Mouse (Mus musculus): ENCODE data around the gene Tfap2a.

Tfap2a gene

DNA sequence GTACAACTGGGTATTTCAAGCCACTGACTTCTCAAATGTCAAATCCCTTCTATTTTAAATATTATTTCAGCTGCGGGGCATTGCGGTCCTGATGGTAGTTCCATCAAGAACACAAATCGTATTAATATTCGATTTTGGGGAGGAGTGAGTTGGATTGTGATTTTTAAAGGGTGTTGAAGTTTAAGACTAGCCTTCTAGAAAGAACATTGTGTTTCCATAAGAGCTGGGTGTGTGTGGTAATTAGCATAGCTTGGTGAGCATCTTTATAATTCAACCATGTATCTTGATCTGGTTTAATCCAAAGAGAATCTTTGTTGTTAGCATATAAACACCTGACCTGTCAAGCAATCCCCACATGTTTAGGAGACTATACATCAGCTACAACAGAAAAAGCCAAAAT is 24.9 kb downstream of the Tfap2a start:
- DNase-seq (ENCODE audit: low spot score): no peak

GRCm38 (mm10) chr13:40712526-40712832 is 25.7 kb downstream of the Tfap2a start:
- no peak for DNase-seq (ENCODE audit: low spot score)

GRCm38 (mm10) chr13:40711661-40712525 is 26.3 kb downstream of the Tfap2a start:
- no peak for DNase-seq (ENCODE audit: low spot score)

DNA sequence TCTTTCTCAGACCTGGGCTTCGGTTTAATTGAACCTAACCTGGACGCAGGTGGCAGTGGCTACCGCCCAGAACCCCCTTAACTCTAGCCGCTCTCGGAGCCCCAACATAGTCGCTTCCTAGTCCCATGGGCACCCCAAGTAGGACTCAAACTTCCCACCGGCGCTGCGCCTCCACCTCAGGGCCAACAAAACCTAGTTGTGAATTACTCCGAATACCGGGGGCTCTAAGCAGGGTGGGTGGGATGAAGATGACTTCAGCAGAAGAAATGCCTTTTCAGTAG is 28.2 kb downstream of the Tfap2a start:
- DNase-seq (ENCODE audit: low spot score): no peak

GRCm38 (mm10) chr13:40709321-40710061 is 28.7 kb downstream of the Tfap2a start:
- DNase-seq (ENCODE audit: low spot score): no peak

GRCm38 (mm10) chr13:40708913-40709312 is 29.3 kb downstream of the Tfap2a start:
- no peak for DNase-seq (ENCODE audit: low spot score)

GRCm38 (mm10) chr13:40708271-40708670 is 29.9 kb downstream of the Tfap2a start:
- no peak for DNase-seq (ENCODE audit: low spot score)

DNA sequence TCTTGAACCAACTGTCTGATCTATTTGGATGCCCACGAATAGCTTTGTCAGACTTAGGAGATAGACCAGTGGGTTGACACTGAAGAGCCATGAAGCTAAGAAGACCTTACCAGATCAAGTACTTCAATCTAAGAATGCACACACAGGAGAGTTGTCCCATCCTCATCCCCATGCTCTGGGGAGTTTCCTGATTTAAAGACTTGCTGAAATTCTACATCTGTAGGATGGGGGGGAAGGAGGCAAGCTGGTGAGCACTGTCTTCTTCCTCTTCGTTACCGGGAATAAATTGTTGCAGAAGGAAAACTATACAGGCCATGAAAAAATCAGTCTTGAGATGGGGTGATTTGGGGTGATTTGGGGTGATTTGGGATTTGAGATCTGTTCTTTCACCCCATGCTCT is 30.5 kb downstream of the Tfap2a start:
- no peak for DNase-seq (ENCODE audit: low spot score)

DNA sequence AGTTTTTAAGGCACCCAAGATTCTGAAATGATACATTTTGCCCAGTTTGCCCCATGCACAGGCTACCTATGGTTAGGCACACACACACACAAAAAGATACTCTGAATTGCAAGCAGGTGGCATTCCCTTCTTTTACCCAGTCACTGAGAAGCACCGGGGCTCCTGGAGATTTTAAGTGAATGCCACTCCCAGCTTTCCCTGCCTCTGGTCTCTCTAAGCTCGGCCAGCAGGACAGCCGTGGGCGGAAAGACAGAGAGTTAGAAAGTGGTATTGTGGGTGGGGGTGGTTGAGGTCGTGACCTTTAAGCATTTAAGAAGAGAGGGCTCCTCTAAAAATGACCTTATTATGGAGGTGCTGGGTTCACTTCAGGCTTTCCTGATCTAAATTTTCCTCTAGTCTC is 31.6 kb downstream of the Tfap2a start:
- DNase-seq (ENCODE audit: low spot score): no peak

- DNase-seq (ENCODE audit: low spot score): no peak
Observed at GRCm38 (mm10) chr13:40705821-40706425, 32.3 kb downstream of the Tfap2a start.

DNA sequence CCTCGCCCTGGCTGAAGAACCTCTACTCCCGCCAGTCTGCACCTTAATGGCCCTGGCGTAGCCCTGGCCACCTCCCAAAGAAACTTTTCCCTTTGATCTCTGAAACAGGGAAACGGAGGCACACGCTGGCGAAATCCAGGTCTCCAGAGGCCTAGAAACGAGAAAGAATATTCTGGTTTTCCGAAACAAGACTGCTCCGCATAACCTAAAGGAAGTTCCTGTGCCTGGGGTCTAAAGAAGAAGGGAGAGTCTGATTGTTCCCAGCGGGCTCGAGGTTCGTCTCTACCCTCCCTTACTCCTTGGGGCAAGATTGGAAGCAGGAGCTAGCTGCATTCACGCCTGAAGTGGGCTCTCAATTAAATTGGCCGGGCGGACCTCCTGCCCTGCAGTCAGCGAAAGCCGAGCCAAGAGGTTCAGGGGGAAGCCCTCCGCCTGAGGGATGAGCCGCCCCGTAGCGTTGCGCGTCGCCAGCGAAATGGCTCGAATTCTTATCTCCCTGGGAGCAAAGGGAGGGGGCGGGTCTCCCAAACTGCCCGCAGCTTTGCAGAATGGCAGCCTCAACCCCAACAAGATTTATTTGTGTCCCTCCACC is 33.2 kb downstream of the Tfap2a start:
- no peak for DNase-seq (ENCODE audit: low spot score)

- no peak for DNase-seq (ENCODE audit: low spot score)
Observed at GRCm38 (mm10) chr13:40703982-40704501, 34.1 kb downstream of the Tfap2a start.

- DNase-seq (ENCODE audit: low spot score): no peak
Observed at GRCm38 (mm10) chr13:40703123-40703797, 34.9 kb downstream of the Tfap2a start.

DNA sequence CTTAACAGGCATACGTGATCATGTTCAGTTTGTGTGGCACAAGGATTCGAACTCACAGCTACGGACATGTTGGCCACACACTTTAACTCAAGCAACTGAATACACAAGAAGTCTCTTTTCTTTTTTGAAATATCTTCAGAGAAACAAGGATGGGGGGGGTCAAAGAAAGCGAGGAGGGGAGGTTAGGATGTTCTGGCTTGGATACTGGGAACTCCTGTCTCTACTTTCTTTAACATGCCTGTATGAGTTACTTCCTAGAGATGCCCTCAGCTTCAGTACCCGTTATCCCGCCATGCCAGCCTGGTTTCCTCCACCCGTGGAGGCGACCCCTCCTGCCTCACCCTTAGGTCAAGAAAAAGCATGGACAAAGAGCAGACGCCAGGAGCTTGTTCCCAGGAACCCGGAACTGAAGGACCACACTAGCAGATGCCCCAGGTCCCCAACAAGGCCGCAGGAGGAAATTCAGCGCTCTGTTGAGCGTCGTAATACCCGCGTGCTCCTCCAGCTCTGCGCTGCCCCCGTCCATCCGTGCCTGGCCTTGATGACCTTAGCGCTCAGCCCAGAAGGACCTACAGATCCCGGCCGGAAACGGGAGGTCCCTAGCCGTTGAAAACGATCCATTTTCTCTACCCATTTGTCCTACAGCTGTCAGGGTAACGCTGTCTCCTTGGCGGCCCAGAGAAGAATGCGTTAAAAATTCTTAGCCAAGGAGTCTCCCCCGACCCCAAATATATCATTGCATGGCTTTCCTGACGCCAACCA is 35.6 kb downstream of the Tfap2a start:
- no peak for DNase-seq (ENCODE audit: low spot score)

GRCm38 (mm10) chr13:40701691-40702090 is 36.5 kb downstream of the Tfap2a start:
- DNase-seq (ENCODE audit: low spot score): no peak

DNA sequence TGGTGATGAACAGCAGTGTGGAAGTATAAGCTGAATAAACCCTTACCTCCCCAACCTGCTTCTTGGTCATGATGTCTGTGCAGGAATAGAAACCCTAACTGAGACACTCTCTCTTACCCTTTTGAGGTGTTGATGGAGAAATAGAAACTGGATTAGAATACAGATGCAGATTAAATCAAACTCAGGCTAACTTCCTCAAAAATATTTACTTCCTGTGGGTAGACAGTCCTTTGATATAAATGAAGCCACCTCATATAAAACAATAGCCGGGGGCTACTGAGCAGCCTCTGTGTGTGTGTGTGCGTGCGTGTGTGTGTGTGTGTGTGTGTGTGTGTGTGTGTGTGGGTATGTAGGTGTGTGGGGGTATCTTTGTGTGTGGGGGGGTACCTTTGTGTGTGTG is 52.4 kb downstream of the Tfap2a start:
- DNase-seq (ENCODE audit: low spot score): no peak

- DNase-seq (ENCODE audit: low spot score): no peak
Observed at GRCm38 (mm10) chr13:40676730-40677129, 61.4 kb downstream of the Tfap2a start.
